Mouse (Mus musculus) CH12.LX (cell line): ENCODE measurements around the gene Polr3b. TPM values are rescaled to one million over a fixed set of nuclear protein-coding genes. Genes with fewer than 3 reads are reported as not detected.

Experiments
- DNase-seq: peaks from one replicate; pipeline ENCODE4 v3.0.0-alpha.2; 2013; ENCODE audit errors: extremely low read depth
- H3K27ac ChIP-seq: 2 replicates; pipeline ENCODE4 v1.5.1; 2012; ENCODE audit warnings: low read depth, mild to moderate bottlenecking, control low read depth, moderate library complexity; ENCODE audit not compliant: insufficient read depth
- H3K27me3 ChIP-seq: replicated peaks from 2 replicates; pipeline ENCODE3; 2012; ENCODE audit warnings: inconsistent platforms
- H3K36me3 ChIP-seq, 2 experiments: replicated peaks in 1 of 2; 2 replicates each; pipeline versions ENCODE3 to v1.6.1; 2012; ENCODE audit warnings: inconsistent platforms in 1 of 2, low read length in 1 of 2, mild to moderate bottlenecking in 1 of 2, mixed read lengths in 1 of 2, moderate library complexity in 1 of 2; ENCODE audit not compliant: control insufficient read depth in 1 of 2, insufficient read depth in 1 of 2
- H3K4me1 ChIP-seq, 2 experiments: 2 replicates each; pipeline ENCODE4 v1.6.1; 2012; ENCODE audit warnings: inconsistent platforms in 1 of 2, moderate library complexity in 1 of 2; ENCODE audit not compliant: insufficient read depth in 2 of 2, control insufficient read depth in 1 of 2
- H3K4me2 ChIP-seq: 2 replicates; pipeline ENCODE4 v1.6.1; 2012; ENCODE audit warnings: low read depth, mild to moderate bottlenecking, control low read depth; ENCODE audit not compliant: poor library complexity, insufficient read depth, severe bottlenecking
- H3K4me3 ChIP-seq, 3 experiments: fragments of 150-350 bp in 1 of 3; sonication (generic) in 1 of 3; replicated peaks in 1 of 3; 2 replicates each; pipeline versions ENCODE3 to v1.5.1; 2011 to 2012; ENCODE audit warnings: low read depth in 2 of 3, low read length in 2 of 3, mild to moderate bottlenecking in 2 of 3, moderate library complexity in 2 of 3, control low read depth in 1 of 3, improper control_type of control experiment in 1 of 3, inconsistent platforms in 1 of 3, mixed read lengths in 1 of 3; ENCODE audit not compliant: poor library complexity in 1 of 3
- H3K79me2 ChIP-seq: replicated peaks from 2 replicates; pipeline ENCODE4 v1.6.1; 2012; ENCODE audit warnings: mild to moderate bottlenecking, moderate library complexity; ENCODE audit not compliant: control insufficient read depth, poor library complexity, insufficient read depth, severe bottlenecking; ENCODE audit errors: extremely low read depth
- H3K9ac ChIP-seq: 2 replicates; pipeline ENCODE4 v1.6.1; 2012; ENCODE audit warnings: low read depth, mild to moderate bottlenecking, control low read depth, moderate library complexity; ENCODE audit not compliant: insufficient read depth
- H3K9me3 ChIP-seq: replicated peaks from 2 replicates; pipeline ENCODE3; 2012; ENCODE audit warnings: low read length, inconsistent platforms, mixed read lengths
- BHLHE40 ChIP-seq: IDR thresholded peaks from 2 replicates; pipeline ENCODE4 v1.6.1; 2011; ENCODE audit warnings: mild to moderate bottlenecking, low read depth, low read length, improper control_type of control experiment
- CHD1 ChIP-seq: IDR thresholded peaks from 2 replicates; pipeline ENCODE4 v1.6.1; 2012; ENCODE audit warnings: low read depth, low read length, improper control_type of control experiment, inconsistent platforms
- CHD2 ChIP-seq: IDR thresholded peaks from 2 replicates; pipeline ENCODE4 v1.6.1; 2011; ENCODE audit warnings: low read length, improper control_type of control experiment
- E2F4 ChIP-seq: IDR thresholded peaks from 2 replicates; pipeline ENCODE4 v1.6.1; 2011; ENCODE audit warnings: low read depth, low read length, improper control_type of control experiment; ENCODE audit not compliant: insufficient replicate concordance
- ELF1 ChIP-seq: IDR thresholded peaks from 2 replicates; pipeline ENCODE4 v1.6.1; 2014; ENCODE audit warnings: low read depth, mild to moderate bottlenecking, inconsistent platforms, low read length, improper control_type of control experiment
- EP300 ChIP-seq: IDR thresholded peaks from 2 replicates; pipeline ENCODE4 v1.6.1; 2011; ENCODE audit warnings: low read length, improper control_type of control experiment
- HCFC1 ChIP-seq: IDR thresholded peaks from 2 replicates; pipeline ENCODE4 v1.6.1; 2012; ENCODE audit warnings: low read depth, mild to moderate bottlenecking, inconsistent platforms, low read length, improper control_type of control experiment
- JUN ChIP-seq: IDR thresholded peaks from 2 replicates; pipeline ENCODE4 v1.6.1; 2011; ENCODE audit warnings: low read depth, mild to moderate bottlenecking, low read length, improper control_type of control experiment, moderate library complexity; ENCODE audit not compliant: insufficient read depth
- JUND ChIP-seq: conservative IDR thresholded peaks from 2 replicates; pipeline ENCODE4 v1.6.1; 2011; ENCODE audit warnings: low read depth, low read length, improper control_type of control experiment
- MAFK ChIP-seq: IDR thresholded peaks from 2 replicates; pipeline ENCODE4 v1.6.1; 2011; ENCODE audit warnings: low read length, improper control_type of control experiment; ENCODE audit not compliant: insufficient replicate concordance
- MAZ ChIP-seq: IDR thresholded peaks from 2 replicates; pipeline ENCODE4 v1.6.1; 2012; ENCODE audit warnings: low read depth, mild to moderate bottlenecking, inconsistent platforms, low read length, improper control_type of control experiment, moderate library complexity
- MXI1 ChIP-seq: IDR thresholded peaks from 2 replicates; pipeline ENCODE4 v1.6.1; 2011; ENCODE audit warnings: mild to moderate bottlenecking, low read depth, low read length, improper control_type of control experiment
- POLR2AphosphoS2 ChIP-seq: IDR thresholded peaks from 2 replicates; pipeline ENCODE4 v1.6.1; 2011; ENCODE audit warnings: low read depth, low read length, improper control_type of control experiment
- RCOR1 ChIP-seq: conservative IDR thresholded peaks from 2 replicates; pipeline ENCODE4 v1.6.1; 2012; ENCODE audit warnings: low read depth, mild to moderate bottlenecking, inconsistent platforms, low read length, improper control_type of control experiment
- TBP ChIP-seq: conservative IDR thresholded peaks from 2 replicates; pipeline ENCODE4 v1.6.1; 2011; ENCODE audit warnings: low read depth, low read length, improper control_type of control experiment
- TCF12 ChIP-seq: IDR thresholded peaks from 2 replicates; pipeline ENCODE4 v1.6.1; 2014; ENCODE audit warnings: low read depth, mild to moderate bottlenecking, inconsistent platforms, low read length, improper control_type of control experiment
- USF2 ChIP-seq: conservative IDR thresholded peaks from 2 replicates; pipeline ENCODE4 v1.6.1; 2011; ENCODE audit warnings: low read depth, low read length, improper control_type of control experiment
- ZC3H11A ChIP-seq: IDR thresholded peaks from 2 replicates; pipeline ENCODE4 v1.6.1; 2012; ENCODE audit warnings: low read depth, mild to moderate bottlenecking, inconsistent platforms, low read length, improper control_type of control experiment
- dilution Hi-C: fragments of 300-500 bp; cut with MboI; formaldehyde crosslinking; loops from 2 replicates; pipeline ENCODE4 v1.14.3; 2020; ENCODE audit warnings: low sequenced_read_pairs; ENCODE audit not compliant: extremely low pct_unique_long_range_greater_than_20kb, extremely low pct_ligation_motif_present
- in situ Hi-C: fragments of 300-500 bp; cut with MboI; formaldehyde crosslinking; loops from 3 replicates; pipeline ENCODE4 v1.14.3; 2019; ENCODE audit warnings: low sequenced_read_pairs, low pct_ligation_motif_present, low pct_unique_long_range_greater_than_20kb, mixed read lengths
- polyA plus RNA-seq: library from polyadenylated mRNA; unstranded; fragments of >175 nt; gene quantifications from 2 replicates; pipeline ENCODE4 v1.2.1, GENCODE M21; 2012; ENCODE audit warnings: low read depth; ENCODE audit not compliant: insufficient read length
- total RNA-seq, 2 experiments: library from RNA; depleted of rRNA; stranded (reverse); fragments of 300-350 nt in 1 of 2; fragments of >200 nt in 1 of 2; gene quantifications; 2 replicates each; pipeline ENCODE4 v1.2.3; 2012 to 2014

The Polr3b gene
- total and polyA plus RNA-seq, 3 experiments: 13.0 to 20.8 (median 16.3) TPM

DNA sequence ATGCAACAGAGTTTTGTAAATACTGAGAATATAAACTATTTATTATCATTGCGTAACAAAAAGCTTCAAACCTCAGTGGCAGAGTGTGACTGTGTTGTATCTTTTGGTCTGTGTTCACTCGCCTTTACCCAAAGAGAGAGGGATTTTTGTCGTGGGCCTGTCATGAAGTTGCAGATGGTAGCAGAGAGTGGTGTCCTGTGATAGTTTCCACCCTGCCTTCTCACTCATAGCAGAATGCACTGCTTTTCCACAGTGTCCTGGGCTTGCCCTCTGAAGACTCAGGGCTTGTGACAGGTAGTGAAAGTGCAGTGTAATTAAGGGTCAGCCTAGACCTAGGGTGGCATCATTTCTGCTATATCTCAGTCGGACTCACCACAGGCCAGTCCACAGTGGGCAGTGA is 32.6 kb downstream of the Polr3b start:
- TF ChIP-seq MXI1 (no peak), EP300 (no peak), TCF12 (no peak)
- TF ChIP-seq, all 38 proteins: peak for 0
- dilution Hi-C loops: no loop called here
- H3K9ac ChIP-seq: no peak overlapping the region
- no peak overlapping the region for H3K4me3 ChIP-seq
- no peak overlapping the region for H3K4me2 ChIP-seq
- no peaks in the 10 kb centered on the region for H3K9me3 ChIP-seq
- H3K79me2 ChIP-seq: no peaks in the 10 kb centered on the region
- in situ Hi-C loops: no loop called here
- H3K27ac ChIP-seq: no peak overlapping the region
- H3K4me1 ChIP-seq: peaks cover 0 to 13% of the 10 kb centered on the region in 2 experiments; a peak in 1 of 4 replicates
- no peak for DNase-seq
- H3K36me3 ChIP-seq: peaks cover 17 to 82% of the 10 kb centered on the region in 2 experiments
- no peaks in the 10 kb centered on the region for H3K27me3 ChIP-seq

GRCm38 (mm10) chr10:84656618-84657017 is 34.5 kb downstream of the Polr3b start:
- DNase-seq: no peak
- no peak for TF ChIP-seq JUND
- no peak for TF ChIP-seq RCOR1
- no peak for TF ChIP-seq CHD2
- no peak for TF ChIP-seq POLR2AphosphoS2
- no peak for TF ChIP-seq TBP
- no peak for TF ChIP-seq BHLHE40
- no peak for TF ChIP-seq USF2
- Histone ChIP-seq H3K4me2 (no peak overlapping the region), H3K4me3 (no peak overlapping the region), H3K9ac (no peak overlapping the region), H3K27me3 (no peaks in the 10 kb centered on the region), H3K36me3 (peaks cover 17 to 82% of the 10 kb centered on the region in 2 experiments), H3K27ac (no peak overlapping the region), H3K4me1 (peaks cover 0 to under 1% of the 10 kb centered on the region in 2 experiments; a peak in 1 of 4 replicates), H3K9me3 (no peaks in the 10 kb centered on the region), H3K79me2 (no peaks in the 10 kb centered on the region)
- in situ Hi-C loops (no loop called here), dilution Hi-C loops (no loop called here)

DNA sequence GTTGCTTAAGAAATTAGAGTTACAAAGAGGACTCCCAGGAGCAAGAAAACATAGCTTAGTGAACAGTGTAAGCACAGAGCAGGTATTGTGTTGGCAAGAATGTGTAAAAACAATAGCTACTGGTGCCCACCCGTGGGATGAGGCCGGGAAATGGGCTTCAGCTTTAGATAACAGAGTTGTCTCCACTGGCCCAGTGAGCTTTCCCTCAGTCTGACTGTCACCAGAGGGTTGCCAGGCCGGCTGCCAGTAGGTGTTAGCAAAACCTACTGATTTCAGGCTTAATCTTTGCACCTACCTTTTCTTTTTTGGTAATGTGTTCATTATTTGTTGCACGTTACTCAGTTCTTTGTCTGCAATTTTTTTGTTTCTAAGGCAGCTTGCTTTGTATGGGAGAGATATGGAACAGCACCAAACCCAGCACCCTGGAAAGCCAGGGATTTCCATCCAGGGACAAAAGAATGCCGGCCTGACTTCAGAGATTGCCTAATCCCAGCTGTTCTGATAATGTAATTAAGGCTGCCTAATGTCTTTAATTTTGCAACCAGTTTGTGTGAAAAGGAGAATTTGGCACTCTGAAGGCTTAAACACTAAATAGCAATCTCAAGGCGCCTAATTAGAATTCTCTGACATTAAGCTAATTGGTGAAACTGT is 35.5 kb downstream of the Polr3b start:
- Histone ChIP-seq H3K4me2 (no peak overlapping the region), H3K27me3 (no peaks in the 10 kb centered on the region), H3K4me1 (no peaks in the 10 kb centered on the region), H3K9ac (no peak overlapping the region), H3K4me3 (no peak overlapping the region), H3K79me2 (no peaks in the 10 kb centered on the region), H3K27ac (no peak overlapping the region), H3K9me3 (no peaks in the 10 kb centered on the region)
- DNase-seq: no peak
- dilution Hi-C loops: no loop called here
- TF ChIP-seq EP300 (no peak), ELF1 (no peak), TCF12 (no peak), ZC3H11A (no peak), USF2 (no peak), CHD1 (no peak), JUN (no peak), HCFC1 (no peak), E2F4 (no peak), MAZ (no peak), RCOR1 (no peak), MAFK (no peak)
- TF ChIP-seq, all 38 proteins: peak for 0
- peaks cover 17 to 81% of the 10 kb centered on the region in 2 experiments for H3K36me3 ChIP-seq
- in situ Hi-C loops: no loop called here
